Mouse (Mus musculus) MEL (cell line): ENCODE measurements at regions not wholly inside any gene's neighbourhood (a gene's known extent, or its start where the extent isn't known, plus 50 kb on each side); places are given as distances from the start of the nearest gene placed in this dataset.

ENCODE experiments used
- DNase-seq: peaks from one replicate; pipeline ENCODE4 v3.0.0; 2011; ENCODE audit warnings: low read depth, low spot score
- H3K27ac ChIP-seq: 2 replicates; pipeline ENCODE4 v1.5.1; 2012; ENCODE audit warnings: low read depth, mild to moderate bottlenecking, control low read depth, low read length, moderate library complexity; ENCODE audit not compliant: control insufficient read depth
- H3K27me3 ChIP-seq, 2 experiments: fragments of 150-350 bp in 1 of 2; sonication (generic) in 1 of 2; 2 replicates each; pipeline ENCODE4 v1.6.1; 2012; ENCODE audit warnings: low read length in 2 of 2, mild to moderate bottlenecking in 2 of 2, improper control_type of control experiment in 1 of 2, moderate library complexity in 1 of 2; ENCODE audit not compliant: insufficient read depth in 2 of 2, control insufficient read depth in 1 of 2
- H3K36me3 ChIP-seq, 2 experiments: 2 replicates each; pipeline ENCODE4 v1.6.1; 2012 to 2014; ENCODE audit warnings: low read length in 2 of 2, improper control_type of control experiment in 1 of 2, inconsistent platforms in 1 of 2, mild to moderate bottlenecking in 1 of 2; ENCODE audit not compliant: insufficient read depth in 2 of 2, control insufficient read depth in 1 of 2
- H3K4me1 ChIP-seq, 2 experiments: fragments of 150-350 bp in 1 of 2; sonication (generic) in 1 of 2; 2 replicates each; pipeline ENCODE4 v1.6.1; 2012; ENCODE audit warnings: low read length in 2 of 2, improper control_type of control experiment in 1 of 2, mild to moderate bottlenecking in 1 of 2; ENCODE audit not compliant: insufficient read depth in 2 of 2, control insufficient read depth in 1 of 2
- H3K4me3 ChIP-seq, 2 experiments: fragments of 150-350 bp in 1 of 2; sonication (generic) in 1 of 2; 2 replicates each; pipeline ENCODE4 v1.5.1; 2012; ENCODE audit warnings: low read depth in 2 of 2, low read length in 2 of 2, mild to moderate bottlenecking in 2 of 2, moderate library complexity in 2 of 2, control low read depth in 1 of 2, improper control_type of control experiment in 1 of 2; ENCODE audit not compliant: control insufficient read depth in 1 of 2, insufficient read depth in 1 of 2
- H3K79me2 ChIP-seq: 2 replicates; pipeline ENCODE4 v1.6.1; 2012; ENCODE audit warnings: mild to moderate bottlenecking, low read length, moderate library complexity; ENCODE audit not compliant: control insufficient read depth, poor library complexity, insufficient read depth
- H3K9ac ChIP-seq: 2 replicates; pipeline ENCODE4 v1.6.1; 2012; ENCODE audit warnings: low read depth, mild to moderate bottlenecking, control low read depth, low read length, moderate library complexity; ENCODE audit not compliant: control insufficient read depth, poor library complexity, severe bottlenecking
- H3K9me3 ChIP-seq: fragments of 150-350 bp; sonication (generic); replicated peaks from 2 replicates; pipeline ENCODE4 v1.6.1; 2012; ENCODE audit warnings: mild to moderate bottlenecking, low read length, improper control_type of control experiment, moderate library complexity; ENCODE audit not compliant: insufficient read depth
- CHD1 ChIP-seq: IDR thresholded peaks from 2 replicates; pipeline ENCODE4 v1.6.1; 2012; ENCODE audit warnings: low read depth, mild to moderate bottlenecking, inconsistent platforms, low read length, improper control_type of control experiment
- CTCF ChIP-seq, 3 experiments: IDR thresholded peaks in 2 of 3; conservative IDR thresholded peaks in 1 of 3; 2 replicates each; pipeline ENCODE4 v1.5.1; 2011 to 2012; ENCODE audit warnings: low read length in 3 of 3, low read depth in 2 of 3, mild to moderate bottlenecking in 2 of 3, improper control_type of control experiment in 1 of 3, inconsistent platforms in 1 of 3, mixed read lengths in 1 of 3, moderate library complexity in 1 of 3; ENCODE audit not compliant: control insufficient read depth in 1 of 3, insufficient read depth in 1 of 3, poor library complexity in 1 of 3, severe bottlenecking in 1 of 3
- ELF1 ChIP-seq: IDR thresholded peaks from 2 replicates; pipeline ENCODE4 v1.6.1; 2014; ENCODE audit warnings: low read depth, mild to moderate bottlenecking, inconsistent platforms, low read length, improper control_type of control experiment, moderate library complexity
- ETS1 ChIP-seq: IDR thresholded peaks from 2 replicates; pipeline ENCODE4 v1.6.1; 2012; ENCODE audit warnings: low read depth, mild to moderate bottlenecking, inconsistent platforms, low read length, improper control_type of control experiment, moderate library complexity
- GABPA ChIP-seq: IDR thresholded peaks from 2 replicates; pipeline ENCODE4 v1.6.1; 2012; ENCODE audit warnings: low read depth, mild to moderate bottlenecking, inconsistent platforms, low read length, improper control_type of control experiment, moderate library complexity
- GATA1 ChIP-seq: IDR thresholded peaks from 2 replicates; pipeline ENCODE4 v1.6.1; 2011; ENCODE audit warnings: low read depth, low read length, improper control_type of control experiment
- HCFC1 ChIP-seq: IDR thresholded peaks from 2 replicates; pipeline ENCODE4 v1.6.1; 2012; ENCODE audit warnings: low read depth, mild to moderate bottlenecking, inconsistent platforms, low read length, improper control_type of control experiment, moderate library complexity
- JUND ChIP-seq: IDR thresholded peaks from 2 replicates; pipeline ENCODE4 v1.6.1; 2011; ENCODE audit warnings: low read depth, mild to moderate bottlenecking, improper control_type of control experiment, low read length
- KAT2A ChIP-seq: conservative IDR thresholded peaks from 2 replicates; pipeline ENCODE4 v1.6.1; 2012; ENCODE audit warnings: low read depth, low read length, improper control_type of control experiment, inconsistent platforms
- MAFK ChIP-seq: IDR thresholded peaks from 2 replicates; pipeline ENCODE4 v1.6.1; 2011; ENCODE audit warnings: low read depth, mild to moderate bottlenecking, low read length, improper control_type of control experiment, borderline replicate concordance
- MAZ ChIP-seq: IDR thresholded peaks from 2 replicates; pipeline ENCODE4 v1.6.1; 2012; ENCODE audit warnings: low read depth, mild to moderate bottlenecking, inconsistent platforms, low read length, improper control_type of control experiment
- MEF2A ChIP-seq: IDR thresholded peaks from 2 replicates; pipeline ENCODE4 v1.6.1; 2014; ENCODE audit warnings: low read depth, mild to moderate bottlenecking, inconsistent platforms, low read length, improper control_type of control experiment; ENCODE audit not compliant: poor library complexity, insufficient replicate concordance, severe bottlenecking; ENCODE audit errors: extremely low read depth
- MYB ChIP-seq: IDR thresholded peaks from 2 replicates; pipeline ENCODE4 v1.6.1; 2011; ENCODE audit warnings: mild to moderate bottlenecking, low read depth, low read length, improper control_type of control experiment
- MYC ChIP-seq: IDR thresholded peaks from 2 replicates; pipeline ENCODE4 v1.6.1; 2011; ENCODE audit warnings: low read depth, mild to moderate bottlenecking, low read length, improper control_type of control experiment, moderate library complexity
- NELFE ChIP-seq: IDR thresholded peaks from 2 replicates; pipeline ENCODE4 v1.6.1; 2011; ENCODE audit warnings: low read depth, low read length, improper control_type of control experiment
- POLR2AphosphoS2 ChIP-seq: IDR thresholded peaks from 2 replicates; pipeline ENCODE4 v1.6.1; 2011; ENCODE audit warnings: low read length, improper control_type of control experiment
- POLR2AphosphoS5 ChIP-seq: IDR thresholded peaks from 2 replicates; pipeline ENCODE4 v1.6.1; 2012; ENCODE audit warnings: low read depth, borderline replicate concordance, mild to moderate bottlenecking, inconsistent platforms, low read length, moderate library complexity, mixed read lengths
- RAD21 ChIP-seq: IDR thresholded peaks from 2 replicates; pipeline ENCODE4 v1.6.1; 2011; ENCODE audit warnings: mild to moderate bottlenecking, low read depth, low read length, improper control_type of control experiment
- RCOR1 ChIP-seq: IDR thresholded peaks from 2 replicates; pipeline ENCODE4 v1.6.1; 2012; ENCODE audit warnings: low read depth, mild to moderate bottlenecking, inconsistent platforms, low read length, improper control_type of control experiment
- SMC3 ChIP-seq: IDR thresholded peaks from 2 replicates; pipeline ENCODE4 v1.6.1; 2011; ENCODE audit warnings: low read depth, low read length, improper control_type of control experiment
- TAL1 ChIP-seq: IDR thresholded peaks from 2 replicates; pipeline ENCODE4 v1.6.1; 2012; ENCODE audit warnings: mild to moderate bottlenecking, inconsistent platforms, low read length, moderate library complexity, mixed read lengths
- UBTF ChIP-seq: IDR thresholded peaks from 2 replicates; pipeline ENCODE4 v1.6.1; 2012; ENCODE audit warnings: low read depth, mild to moderate bottlenecking, inconsistent platforms, low read length, improper control_type of control experiment, moderate library complexity, borderline replicate concordance; ENCODE audit not compliant: insufficient read depth
- USF1 ChIP-seq: IDR thresholded peaks from 2 replicates; pipeline ENCODE4 v1.6.1; 2014; ENCODE audit warnings: low read depth, mild to moderate bottlenecking, inconsistent platforms, low read length, improper control_type of control experiment, moderate library complexity
- ZC3H11A ChIP-seq: IDR thresholded peaks from 2 replicates; pipeline ENCODE4 v1.6.1; 2012; ENCODE audit warnings: low read depth, mild to moderate bottlenecking, inconsistent platforms, low read length, improper control_type of control experiment
- ZKSCAN1 ChIP-seq: IDR thresholded peaks from 2 replicates; pipeline ENCODE4 v1.6.1; 2012; ENCODE audit warnings: low read depth, mild to moderate bottlenecking, inconsistent platforms, low read length, improper control_type of control experiment, moderate library complexity

- H3K9ac ChIP-seq = no peak overlapping the region
- no peaks in the 10 kb centered on the region for H3K36me3 ChIP-seq
- H3K27ac ChIP-seq = no peak overlapping the region
- DNase-seq = no peak
- H3K4me3 ChIP-seq = no peak overlapping the region
- TF ChIP-seq MAFK (no peak), HCFC1 (no peak), ELF1 (no peak), NELFE (no peak), ZKSCAN1 (no peak), USF1 (no peak)
- no peaks in the 10 kb centered on the region for H3K79me2 ChIP-seq
- H3K9me3 ChIP-seq = no peaks in the 10 kb centered on the region
- H3K27me3 ChIP-seq = no peaks in the 10 kb centered on the region
- no peaks in the 10 kb centered on the region for H3K4me1 ChIP-seq
Measured at GRCm38 (mm10) chr12:94733179-94733578, 958.8 kb upstream of the Flrt2 start.

- no peak for DNase-seq
- no peak overlapping the region for H3K4me3 ChIP-seq
Measured at GRCm38 (mm10) chr12:94737263-94737662, 954.8 kb upstream of the Flrt2 start.

GRCm38 (mm10) chr12:94749747-94750515, 942.1 kb upstream of the Flrt2 start:
- H3K9ac ChIP-seq = no peak overlapping the region
- H3K36me3 ChIP-seq = no peaks in the 10 kb centered on the region
- DNase-seq = no peak
- no peak overlapping the region for H3K4me3 ChIP-seq
- H3K79me2 ChIP-seq = no peaks in the 10 kb centered on the region
- no peaks in the 10 kb centered on the region for H3K4me1 ChIP-seq
- no peak for TF ChIP-seq POLR2AphosphoS5
- no peak for TF ChIP-seq JUND
- TF ChIP-seq CHD1 = no peak
- no peak for TF ChIP-seq MAZ
- no peak for TF ChIP-seq MAFK
- TF ChIP-seq CTCF (IDR thresholded peaks at IDR 0.05 in 2 of 3, conservative IDR thresholded peaks at IDR 0.05 in 1 of 3; ENCODE audit: control insufficient read depth in 1 of 3, insufficient read depth in 1 of 3, low read depth in 2 of 3, low read length in 3 of 3, poor library complexity in 1 of 3, severe bottlenecking in 1 of 3) = no peak
- TF ChIP-seq UBTF = no peak
- no peak for TF ChIP-seq GATA1
- no peak for TF ChIP-seq MYC
- TF ChIP-seq RAD21 = no peak
- no peak for TF ChIP-seq SMC3
- no peak for TF ChIP-seq POLR2AphosphoS2
- no peak for TF ChIP-seq GABPA
- no peak overlapping the region for H3K27ac ChIP-seq
- H3K9me3 ChIP-seq = no peaks in the 10 kb centered on the region
- no peaks in the 10 kb centered on the region for H3K27me3 ChIP-seq

More at GRCm38 (mm10) chr12:94737263-94737662, 954.8 kb upstream of the Flrt2 start:
- Histone ChIP-seq H3K27ac (no peak overlapping the region), H3K79me2 (no peaks in the 10 kb centered on the region), H3K27me3 (no peaks in the 10 kb centered on the region), H3K36me3 (no peaks in the 10 kb centered on the region), H3K9me3 (no peaks in the 10 kb centered on the region), H3K9ac (no peak overlapping the region), H3K4me1 (no peaks in the 10 kb centered on the region)
- TF ChIP-seq MAZ (no peak), TAL1 (no peak), MYB (no peak), GATA1 (no peak), ZC3H11A (no peak), RAD21 (no peak), MEF2A (no peak), KAT2A (no peak), RCOR1 (no peak), NELFE (no peak), ETS1 (no peak)
